7 mouse cellular contexts compared by ENCODE assay signal in genomic region chr9:109081749-109082123, GRCm38 (mm10). TPM values are rescaled to one million over a fixed set of nuclear protein-coding genes. Genes with fewer than 3 reads are reported as not detected.
DNase-seq lines count a peak whose midpoint lies in the region; ATAC-seq and TF ChIP-seq lines count a peak whose summit lies in the region.

No protein-coding gene starts in this region.

- no peaks in the 10 kb centered on the region for H3K36me3 ChIP-seq in lung, postnatal 0 days (ENCODE audit: insufficient read depth, low read length)
- H3K36me3 ChIP-seq in erythroblast, embryonic 14.5 days (ENCODE audit: control insufficient read depth) = peaks cover 30% of the 10 kb centered on the region
- H3K36me3 ChIP-seq in limb, embryonic 12.5 days = peaks cover 27% of the 10 kb centered on the region
- no peaks in the 10 kb centered on the region for H3K36me3 ChIP-seq in stomach, embryonic 15.5 days

- DNase-seq in lung, postnatal 0 days (ENCODE audit: low spot score) = no peak
- DNase-seq in lung, postnatal 4 days = no peak
- no peak for DNase-seq in frontal cortex, postnatal 10 days (ENCODE audit: low spot score in 2 of 2)
- no peak for DNase-seq in MN1 (ENCODE audit: low spot score)

- H3K27ac ChIP-seq in lung, postnatal 0 days (ENCODE audit: low read length) = peak overlapping the region; percentile 55
- H3K27ac ChIP-seq in limb, embryonic 12.5 days = peak overlapping the region; percentile 81
- peak overlapping the region; percentile 78; the same call in 1 of the 2 replicates for H3K27ac ChIP-seq in stomach, embryonic 15.5 days

- peaks cover 7% of the 10 kb centered on the region; the same call in 1 of the 2 replicates for H3K4me1 ChIP-seq in lung, postnatal 0 days (ENCODE audit: insufficient read depth, low read depth, low read length)
- peaks cover 37% of the 10 kb centered on the region for H3K4me1 ChIP-seq in erythroblast, embryonic 14.5 days (ENCODE audit: control insufficient read depth)
- H3K4me1 ChIP-seq in limb, embryonic 12.5 days (replicated peaks) = peaks cover 22% of the 10 kb centered on the region
- peaks cover 22% of the 10 kb centered on the region for H3K4me1 ChIP-seq in stomach, embryonic 15.5 days

- TF ChIP-seq EP300 in lung, postnatal 0 days (IDR thresholded peaks at IDR 0.05) = no peak

- H3K9me3 ChIP-seq in lung, postnatal 0 days (ENCODE audit: low read length) = no peaks in the 10 kb centered on the region
- no peaks in the 10 kb centered on the region for H3K9me3 ChIP-seq in erythroblast, embryonic 14.5 days (ENCODE audit: control insufficient read depth, low read length)
- H3K9me3 ChIP-seq in limb, embryonic 12.5 days = no peaks in the 10 kb centered on the region
- H3K9me3 ChIP-seq in stomach, embryonic 15.5 days = no peaks in the 10 kb centered on the region

- H3K27me3 ChIP-seq in lung, postnatal 0 days (replicated peaks; ENCODE audit: insufficient read depth, low read length) = no peaks in the 10 kb centered on the region
- H3K27me3 ChIP-seq in erythroblast, embryonic 14.5 days (ENCODE audit: control insufficient read depth) = no peaks in the 10 kb centered on the region
- H3K27me3 ChIP-seq in limb, embryonic 12.5 days = no peaks in the 10 kb centered on the region
- no peaks in the 10 kb centered on the region for H3K27me3 ChIP-seq in stomach, embryonic 15.5 days (replicated peaks)

- ATAC-seq in lung, postnatal 0 days = no peak
- ATAC-seq in limb, embryonic 12.5 days (ENCODE audit: insufficient number of reproducible peaks, insufficient read depth, low FRiP score, low TSS enrichment, low read depth) = no peak; the same call in 1 of the 2 replicates
- ATAC-seq in stomach, embryonic 15.5 days (ENCODE audit: insufficient read depth, low FRiP score, low read depth) = no peak

- 2% methylated on average over 11 of the region's 11 CpGs for WGBS in lung, postnatal 0 days
- WGBS in limb, embryonic 12.5 days = 7% methylated on average over 11 of the region's 11 CpGs
- 4% methylated on average over 11 of the region's 11 CpGs for WGBS in stomach, embryonic 15.5 days

- H3K4me2 ChIP-seq in lung, postnatal 0 days (replicated peaks; ENCODE audit: low read depth, low read length) = peak overlapping the region; percentile 75
- H3K4me2 ChIP-seq in limb, embryonic 12.5 days = peak overlapping the region; percentile 86
- H3K4me2 ChIP-seq in stomach, embryonic 15.5 days = peak overlapping the region; percentile 79

- no peak for TF ChIP-seq CTCF in lung, postnatal 0 days (IDR thresholded peaks at IDR 0.05)

- peak overlapping the region; percentile 69 for H3K4me3 ChIP-seq in lung, postnatal 0 days (ENCODE audit: low read depth, low read length)
- H3K4me3 ChIP-seq in erythroblast, embryonic 14.5 days (replicated peaks) = peak overlapping the region; percentile 77
- peak overlapping the region; percentile 81 for H3K4me3 ChIP-seq in limb, embryonic 12.5 days (replicated peaks)
- H3K4me3 ChIP-seq in stomach, embryonic 15.5 days (replicated peaks) = peak overlapping the region; percentile 84

- peak overlapping the region; percentile 62 for H3K9ac ChIP-seq in lung, postnatal 0 days (replicated peaks; ENCODE audit: low read depth)
- peak overlapping the region; percentile 84 for H3K9ac ChIP-seq in limb, embryonic 12.5 days (replicated peaks)
- H3K9ac ChIP-seq in stomach, embryonic 15.5 days = peak overlapping the region; percentile 76

RNA-seq across cellular contexts. Expression of gene Ccdc51, which starts 0.6 kb away (rescaled TPM):
- 6.8 and 7.2 TPM in 2 replicates for polyA plus RNA-seq in lung, postnatal 0 days (2015; fragmentation: Nextera tagmentation; extraction: Ambion mirVana)
- polyA plus RNA-seq in erythroblast, embryonic 14.5 days (2012) = 0.84 and 0.85 TPM in 2 replicates
- polyA plus RNA-seq in limb, embryonic 12.5 days (2016; fragmentation: Nextera tagmentation; extraction: Ambion mirVana) = 12.8 and 13.9 TPM in 2 replicates
- 14.7 and 16.3 TPM in 2 replicates for polyA plus RNA-seq in stomach, embryonic 15.5 days (2015; fragmentation: Nextera tagmentation; extraction: Ambion mirVana)

RNA-seq across cellular contexts. Expression of gene Tma7, which starts 0.7 kb away (rescaled TPM):
- polyA plus RNA-seq in lung, postnatal 0 days (2015; fragmentation: Nextera tagmentation; extraction: Ambion mirVana) = 375 and 393 TPM in 2 replicates
- polyA plus RNA-seq in erythroblast, embryonic 14.5 days (2012) = 68.0 and 97.9 TPM in 2 replicates
- 840 and 867 TPM in 2 replicates for polyA plus RNA-seq in limb, embryonic 12.5 days (2016; fragmentation: Nextera tagmentation; extraction: Ambion mirVana)
- 586 and 587 TPM in 2 replicates for polyA plus RNA-seq in stomach, embryonic 15.5 days (2015; fragmentation: Nextera tagmentation; extraction: Ambion mirVana)

RNA-seq across cellular contexts. Expression of gene Atrip, which starts 7.8 kb away (rescaled TPM):
- 11.4 and 12.6 TPM in 2 replicates for polyA plus RNA-seq in lung, postnatal 0 days (2015; fragmentation: Nextera tagmentation; extraction: Ambion mirVana)
- polyA plus RNA-seq in erythroblast, embryonic 14.5 days (2012) = 0.22 and 0.27 TPM in 2 replicates
- 31.6 and 33.4 TPM in 2 replicates for polyA plus RNA-seq in limb, embryonic 12.5 days (2016; fragmentation: Nextera tagmentation; extraction: Ambion mirVana)
- polyA plus RNA-seq in stomach, embryonic 15.5 days (2015; fragmentation: Nextera tagmentation; extraction: Ambion mirVana) = 24.7 and 26.1 TPM in 2 replicates

RNA-seq across cellular contexts. Expression of gene Plxnb1, which starts 13.5 kb away (rescaled TPM):
- polyA plus RNA-seq in lung, postnatal 0 days (2015; fragmentation: Nextera tagmentation; extraction: Ambion mirVana) = 8.8 and 10.0 TPM in 2 replicates
- under 0.01 and 0.07 TPM in 2 replicates for polyA plus RNA-seq in erythroblast, embryonic 14.5 days (2012)
- 22.2 and 25.7 TPM in 2 replicates for polyA plus RNA-seq in limb, embryonic 12.5 days (2016; fragmentation: Nextera tagmentation; extraction: Ambion mirVana)
- polyA plus RNA-seq in stomach, embryonic 15.5 days (2015; fragmentation: Nextera tagmentation; extraction: Ambion mirVana) = 12.8 and 13.3 TPM in 2 replicates

RNA-seq across cellular contexts. Expression of gene Trex1, which starts 22.2 kb away (rescaled TPM):
- 19.3 and 20.9 TPM in 2 replicates for polyA plus RNA-seq in lung, postnatal 0 days (2015; fragmentation: Nextera tagmentation; extraction: Ambion mirVana)
- polyA plus RNA-seq in erythroblast, embryonic 14.5 days (2012) = 0.74 and 1.6 TPM in 2 replicates
- polyA plus RNA-seq in limb, embryonic 12.5 days (2016; fragmentation: Nextera tagmentation; extraction: Ambion mirVana) = 7.1 and 7.5 TPM in 2 replicates
- 12.7 and 14.4 TPM in 2 replicates for polyA plus RNA-seq in stomach, embryonic 15.5 days (2015; fragmentation: Nextera tagmentation; extraction: Ambion mirVana)
